8 mouse cellular contexts compared by ENCODE assay signal in genomic region chr11:76216049-76216540, GRCm38 (mm10). TPM values are rescaled to one million over a fixed set of nuclear protein-coding genes. Genes with fewer than 3 reads are reported as not detected.
DNase-seq lines count a peak whose midpoint lies in the region; ATAC-seq lines count a peak whose summit lies in the region.

No protein-coding gene starts in this region.

- H3K4me3 ChIP-seq in kidney, embryonic 16.5 days (ENCODE audit: low read length), result peak overlapping the region; percentile 80
- H3K4me3 ChIP-seq in embryonic facial prominence, embryonic 12.5 days, result peak overlapping the region; percentile 78
- H3K4me3 ChIP-seq in intestine, embryonic 15.5 days (replicated peaks), result peak overlapping the region; percentile 84
- peak overlapping the region; percentile 53 for H3K4me3 ChIP-seq in neural tube, embryonic 12.5 days

- no peaks in the 10 kb centered on the region for H3K27me3 ChIP-seq in kidney, embryonic 16.5 days (ENCODE audit: insufficient read depth, low read length)
- no peaks in the 10 kb centered on the region for H3K27me3 ChIP-seq in embryonic facial prominence, embryonic 12.5 days
- H3K27me3 ChIP-seq in intestine, embryonic 15.5 days (replicated peaks), result no peaks in the 10 kb centered on the region
- no peaks in the 10 kb centered on the region for H3K27me3 ChIP-seq in neural tube, embryonic 12.5 days (replicated peaks)

- 88% methylated on average over 5 of the region's 5 CpGs for WGBS in kidney, embryonic 16.5 days
- WGBS in embryonic facial prominence, embryonic 12.5 days, result 91% methylated on average over 5 of the region's 5 CpGs
- WGBS in intestine, embryonic 15.5 days, result 78% methylated on average over 5 of the region's 5 CpGs
- 93% methylated on average over 5 of the region's 5 CpGs for WGBS in neural tube, embryonic 12.5 days

- peak overlapping the region; percentile 94 for H3K9ac ChIP-seq in kidney, embryonic 16.5 days (replicated peaks; ENCODE audit: low read length)
- no peak overlapping the region for H3K9ac ChIP-seq in embryonic facial prominence, embryonic 12.5 days
- no peak overlapping the region for H3K9ac ChIP-seq in intestine, embryonic 15.5 days
- H3K9ac ChIP-seq in neural tube, embryonic 12.5 days, result no peak overlapping the region

- 0 out of 2 replicates have a peak, but pooled peaks cover 11% of the 10 kb centered on the region for H3K4me1 ChIP-seq in kidney, embryonic 16.5 days (ENCODE audit: insufficient read depth, low read length)
- no peaks in the 10 kb centered on the region; the same call in 1 of the 2 replicates for H3K4me1 ChIP-seq in embryonic facial prominence, embryonic 12.5 days
- H3K4me1 ChIP-seq in intestine, embryonic 15.5 days (replicated peaks), result peaks cover 11% of the 10 kb centered on the region; the same call in 1 of the 2 replicates
- peaks cover 5% of the 10 kb centered on the region for H3K4me1 ChIP-seq in neural tube, embryonic 12.5 days

- intact Hi-C loops in left cerebral cortex, postnatal 25 days (cut with DNase I), result no loop called here

- H3K27ac ChIP-seq in kidney, embryonic 16.5 days (ENCODE audit: low read length), result peak overlapping the region; percentile 92; the same call in 1 of the 2 replicates
- peak overlapping the region; percentile 95; the same call in 1 of the 2 replicates for H3K27ac ChIP-seq in embryonic facial prominence, embryonic 12.5 days
- H3K27ac ChIP-seq in intestine, embryonic 15.5 days, result peak overlapping the region; percentile 90; the same call in 1 of the 2 replicates
- no peak overlapping the region for H3K27ac ChIP-seq in neural tube, embryonic 12.5 days

- no peak for ATAC-seq in kidney, embryonic 16.5 days (ENCODE audit: low FRiP score, low TSS enrichment)
- ATAC-seq in embryonic facial prominence, embryonic 12.5 days (ENCODE audit: insufficient number of reproducible peaks, insufficient read depth, low FRiP score, low TSS enrichment), result no peak
- no peak for ATAC-seq in intestine, embryonic 15.5 days
- no peak for ATAC-seq in neural tube, embryonic 12.5 days (ENCODE audit: low FRiP score, low read depth)

- no peaks in the 10 kb centered on the region for H3K9me3 ChIP-seq in kidney, embryonic 16.5 days (ENCODE audit: low read length)
- no peaks in the 10 kb centered on the region for H3K9me3 ChIP-seq in embryonic facial prominence, embryonic 12.5 days
- no peaks in the 10 kb centered on the region for H3K9me3 ChIP-seq in intestine, embryonic 15.5 days
- H3K9me3 ChIP-seq in neural tube, embryonic 12.5 days, result no peaks in the 10 kb centered on the region

- no peak for DNase-seq in kidney, adult 11 months
- DNase-seq in left cerebral cortex, postnatal 25 days (ENCODE audit: low spot score in 2 of 2), result no peak
- no peak for DNase-seq in cerebellum, adult 11-12 months
- DNase-seq in layer of hippocampus, postnatal 14 days (ENCODE audit: low spot score in 2 of 2), result no peak

- peak overlapping the region; percentile 80 for H3K4me2 ChIP-seq in kidney, embryonic 16.5 days (replicated peaks; ENCODE audit: low read depth, low read length)
- peak overlapping the region; percentile 53 for H3K4me2 ChIP-seq in embryonic facial prominence, embryonic 12.5 days (replicated peaks)
- H3K4me2 ChIP-seq in intestine, embryonic 15.5 days (replicated peaks), result peak overlapping the region; percentile 75
- H3K4me2 ChIP-seq in neural tube, embryonic 12.5 days (replicated peaks), result peak overlapping the region; percentile 58

- H3K36me3 ChIP-seq in kidney, embryonic 16.5 days (ENCODE audit: insufficient read depth, low read length), result peaks cover 23% of the 10 kb centered on the region
- peaks cover 37% of the 10 kb centered on the region for H3K36me3 ChIP-seq in embryonic facial prominence, embryonic 12.5 days
- H3K36me3 ChIP-seq in intestine, embryonic 15.5 days, result peaks cover 15% of the 10 kb centered on the region
- H3K36me3 ChIP-seq in neural tube, embryonic 12.5 days, result peaks cover 32% of the 10 kb centered on the region

RNA-seq across cellular contexts. Expression of gene Dbil5, which starts 1.3 kb away (rescaled TPM):
- polyA plus RNA-seq in kidney, embryonic 16.5 days (2015; fragmentation: Nextera tagmentation; extraction: Ambion mirVana), result 1.2 and 1.7 TPM in 2 replicates
- 0.72 and 0.87 TPM in 2 replicates for polyA plus RNA-seq in embryonic facial prominence, embryonic 12.5 days (2016; fragmentation: Nextera tagmentation; extraction: Ambion mirVana)
- 1.2 and 1.7 TPM in 2 replicates for polyA plus RNA-seq in intestine, embryonic 15.5 days (2015; fragmentation: Nextera tagmentation; extraction: Ambion mirVana)
- 0.75 and 1.2 TPM in 2 replicates for polyA plus RNA-seq in neural tube, embryonic 12.5 days (2016; fragmentation: Nextera tagmentation; extraction: Ambion mirVana)
- 1 to 10 TPM; 1.1 to 1.6 TPM for total RNA-seq in left cerebral cortex, postnatal 25 days (2021)
- 1 to 10 TPM in 1 of 2 experiments, under 1 TPM in 1; 0.62 to 1.7 TPM for total RNA-seq in layer of hippocampus, postnatal 14 days (2021)

RNA-seq across cellular contexts. Expression of gene Gemin4, which starts 1.4 kb away (rescaled TPM):
- 33.1 and 36.7 TPM in 2 replicates for polyA plus RNA-seq in kidney, embryonic 16.5 days (2015; fragmentation: Nextera tagmentation; extraction: Ambion mirVana)
- polyA plus RNA-seq in embryonic facial prominence, embryonic 12.5 days (2016; fragmentation: Nextera tagmentation; extraction: Ambion mirVana), result 34.5 TPM in 2 replicates
- 28.8 and 32.6 TPM in 2 replicates for polyA plus RNA-seq in intestine, embryonic 15.5 days (2015; fragmentation: Nextera tagmentation; extraction: Ambion mirVana)
- polyA plus RNA-seq in neural tube, embryonic 12.5 days (2016; fragmentation: Nextera tagmentation; extraction: Ambion mirVana), result 22.1 and 28.6 TPM in 2 replicates
- 1 to 10 TPM; 4.6 to 8.8 TPM for total RNA-seq in left cerebral cortex, postnatal 25 days (2021)
- total RNA-seq in layer of hippocampus, postnatal 14 days (2021), result 1 to 10 TPM; 6.5 to 7.2 TPM

RNA-seq across cellular contexts. Expression of gene Mrm3, which starts 27.4 kb away (rescaled TPM):
- 28.7 and 29.1 TPM in 2 replicates for polyA plus RNA-seq in kidney, embryonic 16.5 days (2015; fragmentation: Nextera tagmentation; extraction: Ambion mirVana)
- polyA plus RNA-seq in embryonic facial prominence, embryonic 12.5 days (2016; fragmentation: Nextera tagmentation; extraction: Ambion mirVana), result 26.3 and 27.6 TPM in 2 replicates
- 26.3 and 29.6 TPM in 2 replicates for polyA plus RNA-seq in intestine, embryonic 15.5 days (2015; fragmentation: Nextera tagmentation; extraction: Ambion mirVana)
- 17.1 and 18.7 TPM in 2 replicates for polyA plus RNA-seq in neural tube, embryonic 12.5 days (2016; fragmentation: Nextera tagmentation; extraction: Ambion mirVana)
- 10 to 100 TPM; 16.8 to 18.3 TPM for total RNA-seq in left cerebral cortex, postnatal 25 days (2021)
- 10 to 100 TPM; 15.7 to 15.8 TPM for total RNA-seq in layer of hippocampus, postnatal 14 days (2021)

RNA-seq across cellular contexts. Expression of gene Glod4, which starts 27.4 kb away (rescaled TPM):
- 136 and 142 TPM in 2 replicates for polyA plus RNA-seq in kidney, embryonic 16.5 days (2015; fragmentation: Nextera tagmentation; extraction: Ambion mirVana)
- 121 and 126 TPM in 2 replicates for polyA plus RNA-seq in embryonic facial prominence, embryonic 12.5 days (2016; fragmentation: Nextera tagmentation; extraction: Ambion mirVana)
- polyA plus RNA-seq in intestine, embryonic 15.5 days (2015; fragmentation: Nextera tagmentation; extraction: Ambion mirVana), result 123 and 138 TPM in 2 replicates
- polyA plus RNA-seq in neural tube, embryonic 12.5 days (2016; fragmentation: Nextera tagmentation; extraction: Ambion mirVana), result 111 TPM in 2 replicates
- 10 to 100 TPM; 49.2 to 55.2 TPM for total RNA-seq in left cerebral cortex, postnatal 25 days (2021)
- total RNA-seq in layer of hippocampus, postnatal 14 days (2021), result 10 to 100 TPM; 47.8 to 50.4 TPM

RNA-seq across cellular contexts. Expression of gene Fam57a, which starts 36.6 kb away (rescaled TPM):
- polyA plus RNA-seq in kidney, embryonic 16.5 days (2015; fragmentation: Nextera tagmentation; extraction: Ambion mirVana), result 27.0 and 28.6 TPM in 2 replicates
- 26.8 and 27.5 TPM in 2 replicates for polyA plus RNA-seq in embryonic facial prominence, embryonic 12.5 days (2016; fragmentation: Nextera tagmentation; extraction: Ambion mirVana)
- polyA plus RNA-seq in intestine, embryonic 15.5 days (2015; fragmentation: Nextera tagmentation; extraction: Ambion mirVana), result 88.7 and 94.7 TPM in 2 replicates
- polyA plus RNA-seq in neural tube, embryonic 12.5 days (2016; fragmentation: Nextera tagmentation; extraction: Ambion mirVana), result 30.4 and 30.6 TPM in 2 replicates
- total RNA-seq in left cerebral cortex, postnatal 25 days (2021), result 10 to 100 TPM; 15.1 to 16.6 TPM
- 10 to 100 TPM; 18.6 to 21.4 TPM for total RNA-seq in layer of hippocampus, postnatal 14 days (2021)
